Mouse (Mus musculus): ENCODE results near the gene Poldip3. TPM values are rescaled to one million over a fixed set of nuclear protein-coding genes. Genes with fewer than 3 reads are reported as not detected.

The Poldip3 gene
- total RNA-seq, 2 experiments from 2014 or later = 90.1 to 93.9 TPM

- DNase-seq (ENCODE audit: low spot score in 2 of 2) = no peak
Measured at GRCm38 (mm10) chr15:83165526-83166315, 16.5 kb upstream of the Poldip3 start.

GRCm38 (mm10) chr15:83164971-83165471, 15.8 kb upstream of the Poldip3 start:
- no peak for DNase-seq (ENCODE audit: low spot score in 2 of 2)

GRCm38 (mm10) chr15:83162818-83163485, 13.8 kb upstream of the Poldip3 start:
- no peak for DNase-seq (ENCODE audit: low spot score in 2 of 2)

- DNase-seq (ENCODE audit: low spot score in 2 of 2) = no peak
Measured at GRCm38 (mm10) chr15:83162001-83162400, 12.8 kb upstream of the Poldip3 start.

- DNase-seq (ENCODE audit: low spot score in 2 of 2) = no peak
Measured at GRCm38 (mm10) chr15:83161062-83161748, 12.0 kb upstream of the Poldip3 start.

GRCm38 (mm10) chr15:83160561-83160960, 11.4 kb upstream of the Poldip3 start:
- no peak for DNase-seq (ENCODE audit: low spot score in 2 of 2)

GRCm38 (mm10) chr15:83159823-83160222, 10.6 kb upstream of the Poldip3 start:
- DNase-seq (ENCODE audit: low spot score in 2 of 2) = no peak

- DNase-seq (ENCODE audit: low spot score in 2 of 2) = no peak
Measured at GRCm38 (mm10) chr15:83158587-83159160, 9.5 kb upstream of the Poldip3 start.

GRCm38 (mm10) chr15:83157667-83158064, 8.5 kb upstream of the Poldip3 start:
- no peak for DNase-seq (ENCODE audit: low spot score in 2 of 2)

- peak in 1 of 2 experiments; percentile 38 for DNase-seq (ENCODE audit: low spot score in 2 of 2)
Measured at GRCm38 (mm10) chr15:83156929-83157666, 7.9 kb upstream of the Poldip3 start.

- no peak for DNase-seq (ENCODE audit: low spot score in 2 of 2)
Measured at GRCm38 (mm10) chr15:83155672-83156419, 6.7 kb upstream of the Poldip3 start.

GRCm38 (mm10) chr15:83154309-83154708, 5.1 kb upstream of the Poldip3 start:
- no peak for DNase-seq (ENCODE audit: low spot score in 2 of 2)

GRCm38 (mm10) chr15:83150694-83151093, 1.5 kb upstream of the Poldip3 start:
- no peak for DNase-seq (ENCODE audit: low spot score in 2 of 2)

GRCm38 (mm10) chr15:83150073-83150442, 874 bp upstream of the Poldip3 start:
- DNase-seq (ENCODE audit: low spot score in 2 of 2) = no peak

- no peak for DNase-seq (ENCODE audit: low spot score in 2 of 2)
Measured at GRCm38 (mm10) chr15:83148801-83149195, 386 bp downstream of the Poldip3 start.

- DNase-seq (ENCODE audit: low spot score in 2 of 2) = no peak
Measured at GRCm38 (mm10) chr15:83148395-83148794, 789 bp downstream of the Poldip3 start.

GRCm38 (mm10) chr15:83145541-83145940, 3.6 kb downstream of the Poldip3 start:
- DNase-seq (ENCODE audit: low spot score in 2 of 2) = no peak

- peak in 1 of 2 experiments; percentile 48 for DNase-seq (ENCODE audit: low spot score in 2 of 2)
Measured at GRCm38 (mm10) chr15:83142861-83143260, 6.3 kb downstream of the Poldip3 start.

GRCm38 (mm10) chr15:83135654-83136053, 13.5 kb downstream of the Poldip3 start:
- DNase-seq (ENCODE audit: low spot score in 2 of 2) = no peak

- DNase-seq (ENCODE audit: low spot score in 2 of 2) = no peak
Measured at GRCm38 (mm10) chr15:83134671-83135070, 14.5 kb downstream of the Poldip3 start.

Measured in layer of hippocampus, adult 18-20 months (tissue).